Mouse (Mus musculus): ENCODE data around the gene Acnat2.
"Not testable (repeated sequence)": the region's sequence is repeated elsewhere in the genome, so short reads cannot be mapped to it uniquely, and the experiment has no call there.

DNA sequence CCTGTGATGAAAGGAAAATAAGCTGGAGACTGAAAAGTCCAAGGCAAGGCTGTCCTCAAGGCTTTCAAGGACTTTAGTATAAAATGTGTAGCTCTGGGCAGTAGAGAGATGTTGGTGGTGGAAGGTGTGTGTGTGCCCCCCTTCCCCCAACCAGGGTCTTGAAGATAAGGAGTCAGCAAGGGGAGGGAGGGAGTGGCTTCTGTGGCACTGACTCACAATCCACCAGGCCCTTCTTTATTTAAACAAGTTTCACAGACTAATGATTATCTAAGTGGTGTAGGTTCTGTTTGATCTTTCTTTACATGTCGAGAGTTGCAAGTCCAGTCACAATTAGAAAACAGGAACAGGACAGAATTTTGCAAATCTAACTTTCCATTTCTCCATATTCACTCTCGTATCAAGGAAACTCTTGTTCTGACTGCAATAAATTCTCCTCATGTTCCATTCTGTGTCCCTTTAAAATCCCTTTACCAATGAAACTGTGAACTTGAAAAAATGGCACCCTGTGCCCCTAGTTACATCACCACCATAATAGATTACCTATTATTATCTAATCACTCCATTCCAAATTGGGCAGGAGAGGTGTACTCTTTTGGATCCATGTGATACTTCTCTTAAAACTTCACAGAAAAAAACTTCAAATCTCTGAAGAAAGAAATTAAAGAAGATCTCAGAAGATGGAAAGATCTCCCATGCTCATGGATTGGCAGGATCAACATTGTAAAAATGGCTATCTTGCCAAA lies 24.2 kb downstream of the Acnat2 start:
- not testable (repeated sequence) for TF ChIP-seq ZNF384 (IDR thresholded peaks at IDR 0.05; ENCODE audit: low read depth, low read length); ZC3H11A (IDR thresholded peaks at IDR 0.05; ENCODE audit: borderline replicate concordance, low read depth, low read length); MAFK (IDR thresholded peaks at IDR 0.05; ENCODE audit: insufficient read depth, low read depth, low read length); CHD2 (IDR thresholded peaks at IDR 0.05; ENCODE audit: low read depth, low read length); HCFC1 (IDR thresholded peaks at IDR 0.05; ENCODE audit: borderline replicate concordance, insufficient read depth, low read length)

All from ES-E14 (cell line).